ENCODE assay signal across 9 mouse cellular contexts in genomic region chr11:116197584-116197906, GRCm38 (mm10). TPM values are rescaled to one million over a fixed set of nuclear protein-coding genes. Genes with fewer than 3 reads are reported as not detected.
DNase-seq lines count a peak whose midpoint lies in the region; ATAC-seq lines count a peak whose summit lies in the region.
"Had no signal": no experiment of that assay in that cellular context is flagged by ENCODE, and none has a peak within 500 bp of the region (broad histone marks: within the 10 kb centered on the region; RNA-seq: fewer than 3 reads in every experiment).

No protein-coding gene starts in this region.

- peaks cover 5% of the 10 kb centered on the region; the same call in 1 of the 2 replicates for H3K36me3 ChIP-seq in kidney, embryonic 16.5 days (ENCODE audit: insufficient read depth, low read length)
- H3K36me3 ChIP-seq in embryonic facial prominence, embryonic 13.5 days, result peaks cover 13% of the 10 kb centered on the region; the same call in 1 of the 2 replicates
- H3K36me3 ChIP-seq in hindbrain, embryonic 15.5 days, result peaks cover 11% of the 10 kb centered on the region
- H3K36me3 ChIP-seq in midbrain, embryonic 16.5 days (ENCODE audit: control insufficient read depth, insufficient read depth, low read length), result peaks cover 12% of the 10 kb centered on the region

- 93% methylated on average over 6 of the region's 6 CpGs for WGBS in kidney, embryonic 16.5 days
- 89% methylated on average over 6 of the region's 6 CpGs for WGBS in embryonic facial prominence, embryonic 13.5 days
- 93% methylated on average over 6 of the region's 6 CpGs for WGBS in hindbrain, embryonic 15.5 days
- 87% methylated on average over 6 of the region's 6 CpGs for WGBS in midbrain, embryonic 16.5 days

- H3K4me3 ChIP-seq in kidney, embryonic 16.5 days (ENCODE audit: low read length), result peak overlapping the region; percentile 86; the same call in 1 of the 2 replicates
- H3K4me3 ChIP-seq in embryonic facial prominence, embryonic 13.5 days, result peak overlapping the region; percentile 76; the same call in 1 of the 2 replicates
- H3K4me3 ChIP-seq in hindbrain, embryonic 15.5 days, result peak overlapping the region; percentile 75
- peak overlapping the region; percentile 80 for H3K4me3 ChIP-seq in midbrain, embryonic 16.5 days (ENCODE audit: low read depth, low read length)

- H3K27ac ChIP-seq in kidney, embryonic 16.5 days (ENCODE audit: low read length), result no peak overlapping the region
- no peak overlapping the region for H3K27ac ChIP-seq in embryonic facial prominence, embryonic 13.5 days
- H3K27ac ChIP-seq in hindbrain, embryonic 15.5 days (replicated peaks), result no peak overlapping the region
- no peak overlapping the region for H3K27ac ChIP-seq in midbrain, embryonic 16.5 days (ENCODE audit: low read length)

- H3K27me3 ChIP-seq in kidney, embryonic 16.5 days (ENCODE audit: insufficient read depth, low read length), result no peaks in the 10 kb centered on the region
- no peaks in the 10 kb centered on the region for H3K27me3 ChIP-seq in embryonic facial prominence, embryonic 13.5 days
- H3K27me3 ChIP-seq in hindbrain, embryonic 15.5 days, result no peaks in the 10 kb centered on the region
- H3K27me3 ChIP-seq in midbrain, embryonic 16.5 days (ENCODE audit: control insufficient read depth, insufficient read depth, low read depth, low read length), result no peaks in the 10 kb centered on the region

- H3K9ac ChIP-seq in kidney, embryonic 16.5 days (replicated peaks; ENCODE audit: low read length), result no peak overlapping the region
- H3K9ac ChIP-seq in embryonic facial prominence, embryonic 13.5 days, result 0 out of 2 replicates have a peak overlapping the region, but pooled peaks have one; percentile 7
- no peak overlapping the region for H3K9ac ChIP-seq in hindbrain, embryonic 15.5 days
- 0 out of 2 replicates have a peak overlapping the region, but pooled peaks have one; percentile 27 for H3K9ac ChIP-seq in midbrain, embryonic 16.5 days (ENCODE audit: low read depth, low read length)

- peaks cover 22% of the 10 kb centered on the region for H3K4me1 ChIP-seq in kidney, embryonic 16.5 days (ENCODE audit: insufficient read depth, low read length)
- peaks cover 9% of the 10 kb centered on the region for H3K4me1 ChIP-seq in embryonic facial prominence, embryonic 13.5 days
- peaks cover 39% of the 10 kb centered on the region for H3K4me1 ChIP-seq in hindbrain, embryonic 15.5 days (replicated peaks)
- H3K4me1 ChIP-seq in midbrain, embryonic 16.5 days (ENCODE audit: control insufficient read depth, insufficient read depth, low read length), result peaks cover 34% of the 10 kb centered on the region

- peak overlapping the region; percentile 60 for H3K4me2 ChIP-seq in kidney, embryonic 16.5 days (replicated peaks; ENCODE audit: low read depth, low read length)
- H3K4me2 ChIP-seq in embryonic facial prominence, embryonic 13.5 days, result peak overlapping the region; percentile 71
- H3K4me2 ChIP-seq in hindbrain, embryonic 15.5 days, result peak overlapping the region; percentile 69
- H3K4me2 ChIP-seq in midbrain, embryonic 16.5 days (ENCODE audit: low read length), result peak overlapping the region; percentile 62

- no peak for DNase-seq in kidney, adult 9 months
- DNase-seq in spleen, postnatal 36 days (ENCODE audit: low spot score in 2 of 2), result no peak
- DNase-seq in spleen, postnatal 14 days (ENCODE audit: low spot score in 2 of 2), result no peak

- H3K9me3 ChIP-seq in kidney, embryonic 16.5 days (ENCODE audit: low read length), result no peaks in the 10 kb centered on the region
- H3K9me3 ChIP-seq in embryonic facial prominence, embryonic 13.5 days, result no peaks in the 10 kb centered on the region
- H3K9me3 ChIP-seq in hindbrain, embryonic 15.5 days, result no peaks in the 10 kb centered on the region
- no peaks in the 10 kb centered on the region for H3K9me3 ChIP-seq in midbrain, embryonic 16.5 days (replicated peaks; ENCODE audit: control insufficient read depth, low read length, poor library complexity, severe bottlenecking)

- ATAC-seq in kidney, embryonic 16.5 days (ENCODE audit: low FRiP score, low TSS enrichment), result no peak
- ATAC-seq in embryonic facial prominence, embryonic 13.5 days (ENCODE audit: insufficient number of reproducible peaks, insufficient read depth, low FRiP score, low TSS enrichment, low read depth), result no peak
- ATAC-seq in hindbrain, embryonic 15.5 days (ENCODE audit: low FRiP score, low read depth), result no peak
- no peak for ATAC-seq in midbrain, embryonic 16.5 days
- ATAC-seq in erythroid progenitor cell, adult 5-6 weeks (replicated peaks; ENCODE audit: low FRiP score, poor library complexity, severe bottlenecking), result no peak

RNA-seq across cellular contexts. Expression of gene Ten1, which starts 1.1 kb away (rescaled TPM):
- polyA plus RNA-seq in kidney, embryonic 16.5 days (2015; fragmentation: Nextera tagmentation; extraction: Ambion mirVana), result 85.0 and 85.9 TPM in 2 replicates
- polyA plus RNA-seq in embryonic facial prominence, embryonic 13.5 days (2015; fragmentation: Nextera tagmentation; extraction: Ambion mirVana), result 59.7 and 74.1 TPM in 2 replicates
- polyA plus RNA-seq in hindbrain, embryonic 15.5 days (2015; fragmentation: Nextera tagmentation; extraction: Ambion mirVana), result 90.6 and 104 TPM in 2 replicates
- polyA plus RNA-seq in midbrain, embryonic 16.5 days (2015; fragmentation: Nextera tagmentation; extraction: Ambion mirVana), result 82.0 and 82.5 TPM in 2 replicates
- 11.2 and 19.3 TPM in 2 replicates for total RNA-seq in erythroid progenitor cell, adult 5-6 weeks (2015; ENCODE audit: low replicate concordance)
- total RNA-seq in erythroid progenitor cell, adult 5-6 weeks (2017; ENCODE audit: low replicate concordance), result 3.0 and 3.7 TPM in 2 replicates

RNA-seq across cellular contexts. Expression of gene Acox1, which starts 1.3 kb away (rescaled TPM):
- polyA plus RNA-seq in kidney, embryonic 16.5 days (2015; fragmentation: Nextera tagmentation; extraction: Ambion mirVana), result 46.1 and 48.8 TPM in 2 replicates
- polyA plus RNA-seq in embryonic facial prominence, embryonic 13.5 days (2015; fragmentation: Nextera tagmentation; extraction: Ambion mirVana), result 21.4 and 24.5 TPM in 2 replicates
- polyA plus RNA-seq in hindbrain, embryonic 15.5 days (2015; fragmentation: Nextera tagmentation; extraction: Ambion mirVana), result 60.6 and 61.4 TPM in 2 replicates
- 64.0 and 71.5 TPM in 2 replicates for polyA plus RNA-seq in midbrain, embryonic 16.5 days (2015; fragmentation: Nextera tagmentation; extraction: Ambion mirVana)
- 15.5 and 18.4 TPM in 2 replicates for total RNA-seq in erythroid progenitor cell, adult 5-6 weeks (2015; ENCODE audit: low replicate concordance)
- 6.4 and 20.5 TPM in 2 replicates for total RNA-seq in erythroid progenitor cell, adult 5-6 weeks (2017; ENCODE audit: low replicate concordance)

RNA-seq across cellular contexts. Expression of gene Fbf1, which starts 29.6 kb away (rescaled TPM):
- 38.7 and 45.6 TPM in 2 replicates for polyA plus RNA-seq in kidney, embryonic 16.5 days (2015; fragmentation: Nextera tagmentation; extraction: Ambion mirVana)
- 49.5 and 60.3 TPM in 2 replicates for polyA plus RNA-seq in embryonic facial prominence, embryonic 13.5 days (2015; fragmentation: Nextera tagmentation; extraction: Ambion mirVana)
- 55.7 and 59.0 TPM in 2 replicates for polyA plus RNA-seq in hindbrain, embryonic 15.5 days (2015; fragmentation: Nextera tagmentation; extraction: Ambion mirVana)
- polyA plus RNA-seq in midbrain, embryonic 16.5 days (2015; fragmentation: Nextera tagmentation; extraction: Ambion mirVana), result 69.4 and 77.1 TPM in 2 replicates
- 13.3 and 32.7 TPM in 2 replicates for total RNA-seq in erythroid progenitor cell, adult 5-6 weeks (2015; ENCODE audit: low replicate concordance)
- 12.3 and 27.5 TPM in 2 replicates for total RNA-seq in erythroid progenitor cell, adult 5-6 weeks (2017; ENCODE audit: low replicate concordance)

RNA-seq across cellular contexts. Expression of gene Evpl, which starts 40.3 kb away (rescaled TPM):
- polyA plus RNA-seq in kidney, embryonic 16.5 days (2015; fragmentation: Nextera tagmentation; extraction: Ambion mirVana), result 3.5 and 4.1 TPM in 2 replicates
- 4.8 and 5.1 TPM in 2 replicates for polyA plus RNA-seq in embryonic facial prominence, embryonic 13.5 days (2015; fragmentation: Nextera tagmentation; extraction: Ambion mirVana)
- polyA plus RNA-seq in hindbrain, embryonic 15.5 days (2015; fragmentation: Nextera tagmentation; extraction: Ambion mirVana), result 1.0 and 1.1 TPM in 2 replicates
- 0.88 and 1.3 TPM in 2 replicates for polyA plus RNA-seq in midbrain, embryonic 16.5 days (2015; fragmentation: Nextera tagmentation; extraction: Ambion mirVana)
- not detected in 2 replicates for total RNA-seq in erythroid progenitor cell, adult 5-6 weeks (2015; ENCODE audit: low replicate concordance)
- not detected in 2 replicates for total RNA-seq in erythroid progenitor cell, adult 5-6 weeks (2017; ENCODE audit: low replicate concordance)
- polyA plus RNA-seq: inflammation-experienced regulatory T-cells, adult 6 months had no signal

RNA-seq across cellular contexts. Expression of gene Mrpl38, which starts 58.9 kb away (rescaled TPM):
- polyA plus RNA-seq in kidney, embryonic 16.5 days (2015; fragmentation: Nextera tagmentation; extraction: Ambion mirVana), result 119 and 120 TPM in 2 replicates
- 75.2 and 80.0 TPM in 2 replicates for polyA plus RNA-seq in embryonic facial prominence, embryonic 13.5 days (2015; fragmentation: Nextera tagmentation; extraction: Ambion mirVana)
- 86.2 and 89.0 TPM in 2 replicates for polyA plus RNA-seq in hindbrain, embryonic 15.5 days (2015; fragmentation: Nextera tagmentation; extraction: Ambion mirVana)
- polyA plus RNA-seq in midbrain, embryonic 16.5 days (2015; fragmentation: Nextera tagmentation; extraction: Ambion mirVana), result 80.3 and 84.6 TPM in 2 replicates
- total RNA-seq in erythroid progenitor cell, adult 5-6 weeks (2015; ENCODE audit: low replicate concordance), result 9.2 and 16.9 TPM in 2 replicates
- total RNA-seq in erythroid progenitor cell, adult 5-6 weeks (2017; ENCODE audit: low replicate concordance), result 5.3 and 8.5 TPM in 2 replicates

Comparison
In these comparisons a context has a peak if more than half of its experiments do, and no peak if none do; other contexts are left out.
1. H3K9ac ChIP-seq: peak in embryonic facial prominence, embryonic 13.5 days (single experiment) and midbrain, embryonic 16.5 days (single experiment); none in kidney, embryonic 16.5 days (single experiment) and hindbrain, embryonic 15.5 days (single experiment).
2. Peak in every context shown above with its lines, with median percentiles within 50 percentile points of each other: H3K4me2 ChIP-seq and H3K4me3 ChIP-seq.